Mouse (Mus musculus) hindbrain, embryonic 12.5 days (tissue): ENCODE measurements around the gene Stard10. TPM values are rescaled to one million over a fixed set of nuclear protein-coding genes. Genes with fewer than 3 reads are reported as not detected.

Experiments used
- ATAC-seq: fragments of 200-750 bp; cut with Nextera tagmentation; 2 replicates; pipeline ENCODE4 v1.8.0; 2017; ENCODE audit warnings: moderate TSS enrichment; ENCODE audit not compliant: low FRiP score
- H3K27ac ChIP-seq: fragments of 300-500 bp; sonication (generic); 2 replicates; pipeline ENCODE4 v1.5.1; 2016; ENCODE audit warnings: mild to moderate bottlenecking
- H3K27me3 ChIP-seq: fragments of 300-500 bp; sonication (generic); 2 replicates; pipeline ENCODE4 v1.6.1; 2016; ENCODE audit warnings: mild to moderate bottlenecking
- H3K36me3 ChIP-seq: fragments of 300-500 bp; sonication (generic); 2 replicates; pipeline ENCODE4 v1.6.1; 2016; ENCODE audit warnings: mild to moderate bottlenecking
- H3K4me1 ChIP-seq: fragments of 300-500 bp; sonication (generic); 2 replicates; pipeline ENCODE4 v1.6.1; 2016
- H3K4me2 ChIP-seq: fragments of 300-500 bp; sonication (generic); replicated peaks from 2 replicates; pipeline ENCODE4 v1.6.1; 2016; ENCODE audit warnings: mild to moderate bottlenecking
- H3K4me3 ChIP-seq: fragments of 300-500 bp; sonication (generic); 2 replicates; pipeline ENCODE4 v1.5.1; 2016; ENCODE audit warnings: mild to moderate bottlenecking
- H3K9ac ChIP-seq: fragments of 300-500 bp; sonication (generic); 2 replicates; pipeline ENCODE4 v1.6.1; 2016; ENCODE audit warnings: mild to moderate bottlenecking, moderate library complexity
- H3K9me3 ChIP-seq: fragments of 300-500 bp; sonication (generic); replicated peaks from 2 replicates; pipeline ENCODE4 v1.6.1; 2016; ENCODE audit warnings: mild to moderate bottlenecking
- WGBS: fragments of 180-500 bp; shearing (Covaris S2); methylation state at CpG from one replicate; pipeline ENCODE4 v1.1.7; 2016; 5-methylcytosine and 5-hydroxymethylcytosine counted together
- polyA plus RNA-seq: library from polyadenylated mRNA; unstranded; fragments of >200 nt; fragmentation: Nextera tagmentation; extraction: Ambion mirVana; gene quantifications from 2 replicates; pipeline ENCODE4 v1.2.1, GENCODE M21; 2016

Stard10 gene
- polyA plus RNA-seq, 1 experiment from 2014 or later: 11.5 TPM

GRCm38 (mm10) chr7:101309985-101310326 lies 6.9 kb upstream of the Stard10 start:
- Histone ChIP-seq H3K9me3 (no peaks in the 10 kb centered on the region), H3K4me2 (peak overlapping the region; percentile 56), H3K4me3 (peak overlapping the region; percentile 63), H3K4me1 (peaks cover 4% of the 10 kb centered on the region; the same call in 1 of the 2 replicates), H3K27ac (peak overlapping the region; percentile 85), H3K27me3 (no peaks in the 10 kb centered on the region), H3K36me3 (no peaks in the 10 kb centered on the region), H3K9ac (peak overlapping the region; percentile 73)
- peak; percentile 24 for ATAC-seq
- 41% methylated on average over 5 of the region's 5 CpGs for WGBS

- Histone ChIP-seq H3K36me3 (no peaks in the 10 kb centered on the region), H3K4me1 (peaks cover 4% of the 10 kb centered on the region; the same call in 1 of the 2 replicates), H3K4me2 (peak overlapping the region; percentile 56), H3K9me3 (no peaks in the 10 kb centered on the region), H3K9ac (peak overlapping the region; percentile 73), H3K27me3 (no peaks in the 10 kb centered on the region), H3K4me3 (peak overlapping the region; percentile 63), H3K27ac (peak overlapping the region; percentile 85)
- 1% methylated on average over 43 of the region's 43 CpGs for WGBS
- ATAC-seq: peak; percentile 96
Measured at GRCm38 (mm10) chr7:101310327-101311028, 6.4 kb upstream of the Stard10 start.

GRCm38 (mm10) chr7:101311061-101311460 lies 5.8 kb upstream of the Stard10 start:
- H3K27ac ChIP-seq: no peak overlapping the region
- H3K4me1 ChIP-seq: peaks cover 4% of the 10 kb centered on the region; the same call in 1 of the 2 replicates
- H3K9me3 ChIP-seq: no peaks in the 10 kb centered on the region
- peak overlapping the region; percentile 56 for H3K4me2 ChIP-seq
- H3K4me3 ChIP-seq: peak overlapping the region; percentile 63
- H3K9ac ChIP-seq: peak overlapping the region; percentile 73
- H3K36me3 ChIP-seq: no peaks in the 10 kb centered on the region
- ATAC-seq: no peak
- H3K27me3 ChIP-seq: no peaks in the 10 kb centered on the region
- WGBS: 43% methylated on average over 2 of the region's 2 CpGs

GRCm38 (mm10) chr7:101313033-101313432 lies 3.9 kb upstream of the Stard10 start:
- 82% methylated on average over 3 of the region's 3 CpGs for WGBS
- peaks cover 4% of the 10 kb centered on the region; the same call in 1 of the 2 replicates for H3K4me1 ChIP-seq
- ATAC-seq: no peak
- 0 out of 2 replicates have a peak, but pooled peaks cover 2% of the 10 kb centered on the region for H3K27me3 ChIP-seq
- H3K9me3 ChIP-seq: no peaks in the 10 kb centered on the region
- no peak overlapping the region for H3K9ac ChIP-seq
- H3K36me3 ChIP-seq: no peaks in the 10 kb centered on the region
- no peak overlapping the region for H3K4me2 ChIP-seq
- H3K4me3 ChIP-seq: no peak overlapping the region
- H3K27ac ChIP-seq: no peak overlapping the region

- Histone ChIP-seq H3K9ac (no peak overlapping the region), H3K4me3 (no peak overlapping the region), H3K27me3 (peaks cover 11% of the 10 kb centered on the region; the same call in 1 of the 2 replicates), H3K36me3 (no peaks in the 10 kb centered on the region), H3K4me2 (no peak overlapping the region), H3K4me1 (peaks cover 4% of the 10 kb centered on the region; the same call in 1 of the 2 replicates), H3K9me3 (no peaks in the 10 kb centered on the region), H3K27ac (no peak overlapping the region)
- 63% methylated on average over 5 of the region's 5 CpGs for WGBS
- no peak for ATAC-seq
Measured at GRCm38 (mm10) chr7:101314396-101314795, 2.5 kb upstream of the Stard10 start.

GRCm38 (mm10) chr7:101315699-101316098 lies 1.2 kb upstream of the Stard10 start:
- no peaks in the 10 kb centered on the region for H3K9me3 ChIP-seq
- H3K36me3 ChIP-seq: no peaks in the 10 kb centered on the region
- ATAC-seq: no peak
- no peak overlapping the region for H3K9ac ChIP-seq
- H3K27me3 ChIP-seq: peaks cover 19% of the 10 kb centered on the region
- H3K4me1 ChIP-seq: peaks cover 2% of the 10 kb centered on the region; the same call in 1 of the 2 replicates
- H3K27ac ChIP-seq: no peak overlapping the region
- no peak overlapping the region for H3K4me3 ChIP-seq
- no peak overlapping the region for H3K4me2 ChIP-seq

- WGBS: 67% methylated on average over 6 of the region's 6 CpGs
Measured at GRCm38 (mm10) chr7:101316591-101317001, 290 bp upstream of the Stard10 start.

GRCm38 (mm10) chr7:101318848-101319247 lies 2.0 kb downstream of the Stard10 start:
- Histone ChIP-seq H3K36me3 (no peaks in the 10 kb centered on the region), H3K9me3 (no peaks in the 10 kb centered on the region), H3K27me3 (peaks cover 40% of the 10 kb centered on the region), H3K27ac (no peak overlapping the region), H3K4me2 (no peak overlapping the region), H3K9ac (no peak overlapping the region), H3K4me3 (no peak overlapping the region), H3K4me1 (peaks cover 15% of the 10 kb centered on the region)
- 64% methylated on average over 4 of the region's 4 CpGs for WGBS
- ATAC-seq: no peak

More at GRCm38 (mm10) chr7:101316591-101317001, 290 bp upstream of the Stard10 start:
- H3K27me3 ChIP-seq: peaks cover 24% of the 10 kb centered on the region
- no peak overlapping the region for H3K4me2 ChIP-seq
- no peak overlapping the region for H3K9ac ChIP-seq
- H3K36me3 ChIP-seq: no peaks in the 10 kb centered on the region
- H3K9me3 ChIP-seq: no peaks in the 10 kb centered on the region
- no peak overlapping the region for H3K4me3 ChIP-seq
- ATAC-seq: no peak
- H3K4me1 ChIP-seq: peaks cover 6% of the 10 kb centered on the region
- no peak overlapping the region for H3K27ac ChIP-seq

GRCm38 (mm10) chr7:101319796-101320195 lies 2.9 kb downstream of the Stard10 start:
- Histone ChIP-seq H3K36me3 (no peaks in the 10 kb centered on the region), H3K27ac (no peak overlapping the region), H3K9me3 (no peaks in the 10 kb centered on the region), H3K27me3 (peaks cover 40% of the 10 kb centered on the region), H3K4me1 (peaks cover 15% of the 10 kb centered on the region), H3K4me3 (no peak overlapping the region), H3K9ac (no peak overlapping the region), H3K4me2 (no peak overlapping the region)
- WGBS: 92% methylated on average over 1 of the region's 1 CpGs
- no peak for ATAC-seq

- peak overlapping the region; percentile 88 for H3K4me3 ChIP-seq
- 4% methylated on average over 31 of the region's 37 CpGs for WGBS
- peaks cover 40% of the 10 kb centered on the region for H3K27me3 ChIP-seq
- peaks cover 15% of the 10 kb centered on the region for H3K4me1 ChIP-seq
- H3K27ac ChIP-seq: no peak overlapping the region; the same call in 1 of the 2 replicates
- H3K4me2 ChIP-seq: peak overlapping the region; percentile 99
- no peaks in the 10 kb centered on the region for H3K36me3 ChIP-seq
- peak overlapping the region; percentile 79 for H3K9ac ChIP-seq
- no peaks in the 10 kb centered on the region for H3K9me3 ChIP-seq
- ATAC-seq: peak; percentile 80
Measured at GRCm38 (mm10) chr7:101320399-101321217, 3.7 kb downstream of the Stard10 start.

GRCm38 (mm10) chr7:101321218-101321827 lies 4.4 kb downstream of the Stard10 start:
- 1% methylated on average over 38 of the region's 61 CpGs for WGBS
- H3K36me3 ChIP-seq: no peaks in the 10 kb centered on the region
- H3K9me3 ChIP-seq: no peaks in the 10 kb centered on the region
- H3K27me3 ChIP-seq: peaks cover 40% of the 10 kb centered on the region
- no peak overlapping the region; the same call in 1 of the 2 replicates for H3K27ac ChIP-seq
- peak overlapping the region; percentile 88 for H3K4me3 ChIP-seq
- H3K4me2 ChIP-seq: peak overlapping the region; percentile 99
- peak overlapping the region; percentile 79 for H3K9ac ChIP-seq
- peak; percentile 65 for ATAC-seq
- peaks cover 15% of the 10 kb centered on the region for H3K4me1 ChIP-seq

- peaks cover 38% of the 10 kb centered on the region for H3K27me3 ChIP-seq
- no peak overlapping the region for H3K9ac ChIP-seq
- H3K36me3 ChIP-seq: no peaks in the 10 kb centered on the region
- no peak overlapping the region for H3K4me2 ChIP-seq
- no peak overlapping the region for H3K27ac ChIP-seq
- H3K4me3 ChIP-seq: no peak overlapping the region
- H3K4me1 ChIP-seq: peaks cover 15% of the 10 kb centered on the region
- no peaks in the 10 kb centered on the region for H3K9me3 ChIP-seq
- WGBS: 60% methylated on average over 4 of the region's 4 CpGs
- no peak for ATAC-seq
Measured at GRCm38 (mm10) chr7:101323141-101323594, 6.3 kb downstream of the Stard10 start.
